Mouse (Mus musculus): Measurements from ENCODE around the gene Tsc22d3. TPM values are rescaled to one million over a fixed set of nuclear protein-coding genes. Genes with fewer than 3 reads are reported as not detected.
A peak's percentile ranks its signal among the peaks of the same experiment; 100 is the strongest.

The Tsc22d3 gene
- total and polyA plus RNA-seq, 3 experiments = 8.4 to 32.8 (median 15.2) TPM

- Histone ChIP-seq H3K9ac (ENCODE audit: insufficient read depth, low read depth) (no peak overlapping the region), H3K4me3 (replicated peaks in 1 of 3; ENCODE audit: low read depth in 2 of 3, low read length in 2 of 3, poor library complexity in 1 of 3) (no peak overlapping the region), H3K9me3 (replicated peaks; ENCODE audit: low read length) (no peaks in the 10 kb centered on the region), H3K79me2 (replicated peaks; ENCODE audit: control insufficient read depth, extremely low read depth, insufficient read depth, poor library complexity, severe bottlenecking) (peaks cover 8% of the 10 kb centered on the region), H3K4me1 (ENCODE audit: control insufficient read depth in 1 of 2, insufficient read depth in 2 of 2) (peaks cover 13 to 57% of the 10 kb centered on the region in 2 experiments; a peak in 3 of 4 replicates), H3K4me2 (ENCODE audit: insufficient read depth, low read depth, poor library complexity, severe bottlenecking) (no peak overlapping the region), H3K27me3 (replicated peaks) (no peaks in the 10 kb centered on the region), H3K27ac (ENCODE audit: insufficient read depth, low read depth) (peak overlapping the region; percentile 66), H3K36me3 (replicated peaks in 1 of 2; ENCODE audit: control insufficient read depth in 1 of 2, insufficient read depth in 1 of 2, low read length in 1 of 2) (peaks cover 4 to 5% of the 10 kb centered on the region in 2 experiments)
- dilution Hi-C loops (cut with MboI; ENCODE audit: extremely low pct_ligation_motif_present, extremely low pct_unique_long_range_greater_than_20kb, low sequenced_read_pairs) = no loop called here
- no peak for TF ChIP-seq ELF1 (IDR thresholded peaks at IDR 0.05; ENCODE audit: low read depth, low read length)
- TF ChIP-seq ZKSCAN1 (IDR thresholded peaks at IDR 0.05; ENCODE audit: borderline replicate concordance, low read depth, low read length) = no peak
- TF ChIP-seq TCF12 (IDR thresholded peaks at IDR 0.05; ENCODE audit: low read depth, low read length) = no peak
- no peak for TF ChIP-seq BHLHE40 (IDR thresholded peaks at IDR 0.05; ENCODE audit: low read depth, low read length)
- TF ChIP-seq IRF4 (IDR thresholded peaks at IDR 0.05; ENCODE audit: low read depth, low read length) = no peak
- no peak for DNase-seq (ENCODE audit: extremely low read depth)
- in situ Hi-C loops (cut with MboI; ENCODE audit: low pct_ligation_motif_present, low pct_unique_long_range_greater_than_20kb, low sequenced_read_pairs) = no loop called here
Measured at GRCm38 (mm10) chrX:140538649-140539048, 61.8 kb downstream of the Tsc22d3 start.

- peaks cover 13 to 53% of the 10 kb centered on the region in 2 experiments; a peak in 3 of 4 replicates for H3K4me1 ChIP-seq (ENCODE audit: control insufficient read depth in 1 of 2, insufficient read depth in 2 of 2)
- dilution Hi-C loops (cut with MboI; ENCODE audit: extremely low pct_ligation_motif_present, extremely low pct_unique_long_range_greater_than_20kb, low sequenced_read_pairs) = no loop called here
- TF ChIP-seq MXI1 (IDR thresholded peaks at IDR 0.05; ENCODE audit: low read depth, low read length) (peak; percentile 71; the same call in 1 of the 2 replicates), BHLHE40 (IDR thresholded peaks at IDR 0.05; ENCODE audit: low read depth, low read length) (0 out of 2 replicates have a peak, but pooled peaks have one; percentile 4), MAZ (IDR thresholded peaks at IDR 0.05; ENCODE audit: low read depth, low read length) (no peak), MYC (IDR thresholded peaks at IDR 0.05; ENCODE audit: low read depth, low read length) (no peak), TCF12 (IDR thresholded peaks at IDR 0.05; ENCODE audit: low read depth, low read length) (peak; percentile 24; the same call in 1 of the 2 replicates), POLR2A (IDR thresholded peaks at IDR 0.05; ENCODE audit: low read depth, low read length) (no peak), IRF4 (IDR thresholded peaks at IDR 0.05; ENCODE audit: low read depth, low read length) (0 out of 2 replicates have a peak, but pooled peaks have one; percentile 46), USF1 (IDR thresholded peaks at IDR 0.05; ENCODE audit: low read depth, low read length) (no peak), POLR2AphosphoS2 (IDR thresholded peaks at IDR 0.05; ENCODE audit: low read depth, low read length) (no peak), MAFK (IDR thresholded peaks at IDR 0.05; ENCODE audit: insufficient replicate concordance, low read length) (no peak), ETS1 (conservative IDR thresholded peaks at IDR 0.05; ENCODE audit: low read depth, low read length) (0 out of 2 replicates have a peak, but pooled peaks have one; percentile 10), JUN (IDR thresholded peaks at IDR 0.05; ENCODE audit: insufficient read depth, low read depth, low read length) (no peak)
Measured at GRCm38 (mm10) chrX:140537662-140538061, 62.8 kb downstream of the Tsc22d3 start.

More at GRCm38 (mm10) chrX:140537662-140538061, 62.8 kb downstream of the Tsc22d3 start:
- Histone ChIP-seq H3K4me2 (ENCODE audit: insufficient read depth, low read depth, poor library complexity, severe bottlenecking) (no peak overlapping the region; the same call in 1 of the 2 replicates), H3K9ac (ENCODE audit: insufficient read depth, low read depth) (no peak overlapping the region), H3K27ac (ENCODE audit: insufficient read depth, low read depth) (peak overlapping the region; percentile 41; the same call in 1 of the 2 replicates), H3K79me2 (replicated peaks; ENCODE audit: control insufficient read depth, extremely low read depth, insufficient read depth, poor library complexity, severe bottlenecking) (peaks cover 8% of the 10 kb centered on the region), H3K9me3 (replicated peaks; ENCODE audit: low read length) (no peaks in the 10 kb centered on the region), H3K36me3 (replicated peaks in 1 of 2; ENCODE audit: control insufficient read depth in 1 of 2, insufficient read depth in 1 of 2, low read length in 1 of 2) (peaks cover 4 to 5% of the 10 kb centered on the region in 2 experiments), H3K4me3 (replicated peaks in 1 of 3; ENCODE audit: low read depth in 2 of 3, low read length in 2 of 3, poor library complexity in 1 of 3) (no peak overlapping the region), H3K27me3 (replicated peaks) (no peaks in the 10 kb centered on the region)
- DNase-seq (ENCODE audit: extremely low read depth) = peak; percentile 80
- in situ Hi-C loops (cut with MboI; ENCODE audit: low pct_ligation_motif_present, low pct_unique_long_range_greater_than_20kb, low sequenced_read_pairs) = no loop called here

Data from CH12.LX (cell line).